Mouse (Mus musculus): ENCODE results near the gene Lbx2.

Gene Lbx2

GRCm38 (mm10) chr6:83071220-83071619, 14.9 kb upstream of the Lbx2 start:
- DNase-seq: peak in 1 of 2 experiments; percentile 33

GRCm38 (mm10) chr6:83074979-83075378, 11.2 kb upstream of the Lbx2 start:
- no peak for DNase-seq

GRCm38 (mm10) chr6:83077630-83078323, 8.4 kb upstream of the Lbx2 start, which contains the start of gene Pcgf1:
Gene Pcgf1, plus strand, starts transcription at chr6:83077869.
- DNase-seq: peak in 1 of 2 experiments; percentile 99

GRCm38 (mm10) chr6:83078324-83078858, 7.8 kb upstream of the Lbx2 start:
- peak; percentile 87 to 100 for DNase-seq

- no peak for DNase-seq
Observed at GRCm38 (mm10) chr6:83080210-83080609, 6.0 kb upstream of the Lbx2 start.

GRCm38 (mm10) chr6:83083497-83083896, 2.7 kb upstream of the Lbx2 start:
- DNase-seq: no peak

- DNase-seq: no peak
Observed at GRCm38 (mm10) chr6:83084477-83084876, 1.7 kb upstream of the Lbx2 start.

- DNase-seq: no peak
Observed at GRCm38 (mm10) chr6:83087205-83087925, 1.2 kb downstream of the Lbx2 start.

GRCm38 (mm10) chr6:83087926-83088260, 1.7 kb downstream of the Lbx2 start:
- no peak for DNase-seq

GRCm38 (mm10) chr6:83092416-83093127, 6.4 kb downstream of the Lbx2 start:
- no peak for DNase-seq

GRCm38 (mm10) chr6:83095968-83096367, 9.8 kb downstream of the Lbx2 start:
- no peak for DNase-seq

- DNase-seq: no peak
Observed at GRCm38 (mm10) chr6:83098411-83098810, 12.2 kb downstream of the Lbx2 start.

GRCm38 (mm10) chr6:83101316-83101687, 15.1 kb downstream of the Lbx2 start, which contains the start of the genes Ccdc142 and Gm42688:
Gene Ccdc142, plus strand, starts transcription at chr6:83101601.
Gene Gm42688, plus strand, starts transcription at chr6:83101617.
- DNase-seq: peak; percentile 91 to 94

GRCm38 (mm10) chr6:83101688-83102556, 15.8 kb downstream of the Lbx2 start:
- DNase-seq: peak; percentile 52 to 72

- no peak for DNase-seq
Observed at GRCm38 (mm10) chr6:83103130-83103650, 17.0 kb downstream of the Lbx2 start.

- DNase-seq: no peak
Observed at GRCm38 (mm10) chr6:83104158-83104557, 18.0 kb downstream of the Lbx2 start.

GRCm38 (mm10) chr6:83107566-83108400, 21.6 kb downstream of the Lbx2 start:
- peak; percentile 68 to 74 for DNase-seq

GRCm38 (mm10) chr6:83108762-83109668, 22.8 kb downstream of the Lbx2 start, which contains the start of gene Mrpl53:
Gene Mrpl53, plus strand, starts transcription at chr6:83109040.
- peak; percentile 80 to 87 for DNase-seq

GRCm38 (mm10) chr6:83111510-83112136, 25.5 kb downstream of the Lbx2 start:
- DNase-seq: no peak

All from cerebellum, adult 18-20 months (tissue).